Comparison of ENCODE assay signal across 11 mouse cellular contexts in the genomic region with DNA sequence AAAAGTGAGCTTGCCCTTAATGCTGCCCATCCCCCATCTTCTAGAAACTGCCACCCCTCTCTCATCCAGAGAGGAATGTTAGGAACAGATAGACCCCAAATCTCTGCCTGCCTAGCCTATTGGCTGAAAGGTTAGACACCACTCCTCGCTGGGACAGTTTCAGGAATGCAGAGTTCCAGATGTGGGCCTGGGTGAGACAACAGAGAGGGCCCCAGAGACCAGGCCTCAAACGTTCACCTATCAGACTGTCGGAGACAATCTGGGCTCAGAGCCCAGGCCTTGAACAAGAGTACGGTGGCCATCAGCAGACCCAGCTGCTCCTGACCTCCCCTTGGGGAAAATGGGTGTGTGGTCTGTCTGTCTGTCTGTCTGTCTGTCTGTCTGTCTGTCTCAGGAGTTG. TPM values are rescaled to one million over a fixed set of nuclear protein-coding genes. Genes with fewer than 3 reads are reported as not detected.
DNase-seq lines count a peak whose midpoint lies in the region; ATAC-seq and TF ChIP-seq lines count a peak whose summit lies in the region.
"Had no signal": no experiment of that assay in that cellular context is flagged by ENCODE, and none has a peak within 500 bp of the region (broad histone marks: within the 10 kb centered on the region; RNA-seq: fewer than 3 reads in every experiment).

No protein-coding gene starts in this region.

- H3K4me3 ChIP-seq in left cerebral cortex, adult 2 months: no peak overlapping the region
- no peak overlapping the region for H3K4me3 ChIP-seq in embryonic facial prominence, embryonic 12.5 days
- no peak overlapping the region for H3K4me3 ChIP-seq in liver, embryonic 13.5 days (replicated peaks)
- H3K4me3 ChIP-seq: midbrain, embryonic 12.5 days had no signal

- H3K27me3 ChIP-seq in embryonic facial prominence, embryonic 12.5 days: no peaks in the 10 kb centered on the region
- no peaks in the 10 kb centered on the region for H3K27me3 ChIP-seq in liver, embryonic 13.5 days
- H3K27me3 ChIP-seq: midbrain, embryonic 12.5 days had no signal

- H3K9me3 ChIP-seq in embryonic facial prominence, embryonic 12.5 days: no peaks in the 10 kb centered on the region
- no peaks in the 10 kb centered on the region for H3K9me3 ChIP-seq in liver, embryonic 13.5 days (replicated peaks)
- H3K9me3 ChIP-seq: midbrain, embryonic 12.5 days had no signal

- peaks cover 33% of the 10 kb centered on the region for H3K4me1 ChIP-seq in embryonic facial prominence, embryonic 12.5 days
- H3K4me1 ChIP-seq in liver, embryonic 13.5 days (replicated peaks): peaks cover 29% of the 10 kb centered on the region

- no peak for DNase-seq in left cerebral cortex, adult 2 months (ENCODE audit: extremely low spot score in 1 of 2, low spot score in 2 of 2)
- DNase-seq in left cerebral cortex, postnatal 10 days (ENCODE audit: extremely low spot score in 1 of 2, low spot score in 2 of 2): no peak
- DNase-seq in heart, postnatal 10 days: peak; percentile 54 to 67
- DNase-seq in liver, embryonic 13.5 days: no peak
- no peak for DNase-seq in adrenal gland, postnatal 4 days (ENCODE audit: low spot score in 2 of 2)
- no peak for DNase-seq in embryo, embryonic 10 days (ENCODE audit: low spot score)
- no peak for DNase-seq in right cerebral cortex, postnatal 25 days

- H3K4me2 ChIP-seq in embryonic facial prominence, embryonic 12.5 days (replicated peaks): no peak overlapping the region
- H3K4me2 ChIP-seq in liver, embryonic 13.5 days: no peak overlapping the region
- H3K4me2 ChIP-seq: midbrain, embryonic 12.5 days had no signal

- TF ChIP-seq CTCF in left cerebral cortex, adult 2 months (IDR thresholded peaks at IDR 0.05): no peak

- ATAC-seq in embryonic facial prominence, embryonic 12.5 days (ENCODE audit: insufficient number of reproducible peaks, insufficient read depth, low FRiP score, low TSS enrichment): no peak
- no peak for ATAC-seq in liver, embryonic 13.5 days (ENCODE audit: low read depth)

- intact Hi-C loops in left cerebral cortex, adult 2 months (cut with DNase I): no loop called here
- intact Hi-C loops in left cerebral cortex, postnatal 10 days (cut with DNase I): no loop called here
- intact Hi-C loops in heart, postnatal 10 days (cut with DNase I): no loop called here

- 32% methylated on average over 4 of the region's 4 CpGs for WGBS in embryonic facial prominence, embryonic 12.5 days
- WGBS in liver, embryonic 13.5 days (ENCODE audit: insufficient replicate concordance): 51% methylated on average over 4 of the region's 4 CpGs

- H3K36me3 ChIP-seq in embryonic facial prominence, embryonic 12.5 days: 0 out of 2 replicates have a peak, but pooled peaks cover 6% of the 10 kb centered on the region
- peaks cover 74% of the 10 kb centered on the region for H3K36me3 ChIP-seq in liver, embryonic 13.5 days
- H3K36me3 ChIP-seq: midbrain, embryonic 12.5 days had no signal

- no peak overlapping the region for H3K9ac ChIP-seq in embryonic facial prominence, embryonic 12.5 days
- H3K9ac ChIP-seq in liver, embryonic 13.5 days: no peak overlapping the region
- H3K9ac ChIP-seq: midbrain, embryonic 12.5 days had no signal

- 0 out of 2 replicates have a peak overlapping the region, but pooled peaks have one; percentile 15 for H3K27ac ChIP-seq in left cerebral cortex, adult 2 months
- peak overlapping the region; percentile 91 for H3K27ac ChIP-seq in embryonic facial prominence, embryonic 12.5 days
- H3K27ac ChIP-seq in liver, embryonic 13.5 days: peak overlapping the region; percentile 75
- H3K27ac ChIP-seq: midbrain, embryonic 12.5 days had no signal

RNA-seq across cellular contexts. Expression of a gene that starts 17.7 kb away (rescaled TPM):
- 1 to 10 TPM; 1.6 to 3.4 TPM for total RNA-seq in left cerebral cortex, adult 2 months (2021)
- 1 to 10 TPM; 1.1 to 1.8 TPM for total RNA-seq in left cerebral cortex, postnatal 10 days (2021)
- polyA plus RNA-seq in embryonic facial prominence, embryonic 12.5 days (2016; fragmentation: Nextera tagmentation; extraction: Ambion mirVana): not detected in 2 replicates
- not detected for total RNA-seq in heart, postnatal 10 days (2021)
- polyA plus RNA-seq in liver, embryonic 13.5 days (2015; fragmentation: Nextera tagmentation; extraction: Ambion mirVana): 0.31 and 3.1 TPM in 2 replicates
- total RNA-seq in adrenal gland, postnatal 4 days (2021): 10 to 100 TPM in 1 of 2 experiments, 1 to 10 TPM in 1; 7.2 to 21.2 TPM
- total RNA-seq: gastrocnemius, postnatal 4 days; MEL had no signal
- polyA plus RNA-seq: midbrain, embryonic 12.5 days had no signal

RNA-seq across cellular contexts. Expression of a gene that starts 28.5 kb away (rescaled TPM):
- 100 to 1,000 TPM; 372 to 375 TPM for total RNA-seq in left cerebral cortex, adult 2 months (2021)
- total RNA-seq in left cerebral cortex, postnatal 10 days (2021): 100 to 1,000 TPM; 294 to 295 TPM
- 20.4 and 21.3 TPM in 2 replicates for polyA plus RNA-seq in embryonic facial prominence, embryonic 12.5 days (2016; fragmentation: Nextera tagmentation; extraction: Ambion mirVana)
- 10 to 100 TPM; 65.2 to 70.1 TPM for total RNA-seq in heart, postnatal 10 days (2021)
- 4.0 and 6.7 TPM in 2 replicates for polyA plus RNA-seq in liver, embryonic 13.5 days (2015; fragmentation: Nextera tagmentation; extraction: Ambion mirVana)
- total RNA-seq in adrenal gland, postnatal 4 days (2021): 100 to 1,000 TPM; 105 to 129 TPM

RNA-seq across cellular contexts. Expression of a gene that starts 45.1 kb away (rescaled TPM):
- total RNA-seq in left cerebral cortex, adult 2 months (2021): 10 to 100 TPM; 16.6 to 22.1 TPM
- 10 to 100 TPM; 16.1 to 17.8 TPM for total RNA-seq in left cerebral cortex, postnatal 10 days (2021)
- polyA plus RNA-seq in embryonic facial prominence, embryonic 12.5 days (2016; fragmentation: Nextera tagmentation; extraction: Ambion mirVana): 23.9 and 29.7 TPM in 2 replicates
- total RNA-seq in heart, postnatal 10 days (2021): 10 to 100 TPM; 49.4 to 50.7 TPM
- polyA plus RNA-seq in liver, embryonic 13.5 days (2015; fragmentation: Nextera tagmentation; extraction: Ambion mirVana): 13.1 and 14.8 TPM in 2 replicates
- 100 to 1,000 TPM in 1 of 2 experiments, 10 to 100 TPM in 1; 76.3 to 102 TPM for total RNA-seq in adrenal gland, postnatal 4 days (2021)

Comparison
In these comparisons a context has a peak if more than half of its experiments do, and no peak if none do; other contexts are left out.
1. DNase-seq: peak in heart, postnatal 10 days (2 of 2); none in left cerebral cortex, adult 2 months (0 of 2), left cerebral cortex, postnatal 10 days (0 of 2), liver, embryonic 13.5 days (single experiment), adrenal gland, postnatal 4 days (0 of 2), embryo, embryonic 10 days (single experiment) and right cerebral cortex, postnatal 25 days (single experiment).
2. H3K27ac ChIP-seq: peak in every context shown above with its lines; median percentile 91 in embryonic facial prominence, embryonic 12.5 days; 75 in liver, embryonic 13.5 days; 15 in left cerebral cortex, adult 2 months.